Mouse (Mus musculus): ENCODE measurements around the gene Lrp6.

Lrp6 gene

DNA sequence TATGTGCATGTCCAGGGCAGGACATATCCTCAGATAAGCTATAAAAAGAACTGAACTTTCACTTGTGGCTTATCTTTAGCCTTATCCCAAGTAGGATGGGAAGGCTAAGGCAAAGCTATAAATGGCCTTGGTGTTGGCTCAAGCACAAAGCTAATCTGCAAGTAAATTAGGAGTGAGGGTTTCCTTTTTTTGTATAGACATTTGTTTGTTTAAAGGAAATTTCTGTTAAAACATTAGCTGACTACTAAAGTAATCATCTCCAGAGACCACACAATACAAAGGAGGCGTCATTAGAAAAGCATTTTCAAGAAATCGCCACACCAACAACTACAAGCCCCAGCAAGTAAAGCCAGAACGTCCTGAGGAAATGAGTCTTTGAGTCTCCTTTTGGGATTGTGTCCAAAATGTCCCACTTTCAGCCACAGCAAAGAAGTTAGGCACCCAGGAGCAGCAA lies 8.6 kb upstream of the Lrp6 start:
- DNase-seq (ENCODE audit: low read depth, low spot score), result no peak

DNA sequence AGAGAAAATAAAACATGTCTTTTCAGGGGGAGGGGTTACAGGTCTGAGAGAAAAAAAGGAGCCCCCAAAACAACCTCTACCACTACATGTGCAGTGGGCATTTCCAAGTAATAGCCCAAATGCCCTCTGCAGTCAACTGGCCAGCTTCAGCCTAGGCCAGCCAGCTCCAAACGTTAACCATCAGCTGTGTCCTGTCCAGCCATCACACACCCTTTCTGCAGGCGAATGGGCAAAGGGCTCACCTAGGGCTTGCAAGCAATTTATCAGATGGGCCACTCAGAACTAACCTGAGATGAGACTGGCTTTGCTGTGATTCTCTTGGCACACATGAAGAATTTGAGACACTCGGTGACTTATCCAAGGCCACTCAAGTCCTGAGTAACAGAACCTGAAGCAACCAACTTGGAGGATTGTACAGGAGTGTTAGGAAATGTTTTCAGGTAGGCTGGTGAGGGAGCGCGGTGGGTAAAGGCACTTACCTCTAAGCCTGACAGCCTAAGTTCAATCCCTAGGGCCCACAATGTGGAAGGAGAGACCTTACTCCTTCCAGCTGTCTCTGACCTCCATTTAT lies 1.3 kb upstream of the Lrp6 start:
- no peak for DNase-seq (ENCODE audit: low read depth, low spot score)

DNA sequence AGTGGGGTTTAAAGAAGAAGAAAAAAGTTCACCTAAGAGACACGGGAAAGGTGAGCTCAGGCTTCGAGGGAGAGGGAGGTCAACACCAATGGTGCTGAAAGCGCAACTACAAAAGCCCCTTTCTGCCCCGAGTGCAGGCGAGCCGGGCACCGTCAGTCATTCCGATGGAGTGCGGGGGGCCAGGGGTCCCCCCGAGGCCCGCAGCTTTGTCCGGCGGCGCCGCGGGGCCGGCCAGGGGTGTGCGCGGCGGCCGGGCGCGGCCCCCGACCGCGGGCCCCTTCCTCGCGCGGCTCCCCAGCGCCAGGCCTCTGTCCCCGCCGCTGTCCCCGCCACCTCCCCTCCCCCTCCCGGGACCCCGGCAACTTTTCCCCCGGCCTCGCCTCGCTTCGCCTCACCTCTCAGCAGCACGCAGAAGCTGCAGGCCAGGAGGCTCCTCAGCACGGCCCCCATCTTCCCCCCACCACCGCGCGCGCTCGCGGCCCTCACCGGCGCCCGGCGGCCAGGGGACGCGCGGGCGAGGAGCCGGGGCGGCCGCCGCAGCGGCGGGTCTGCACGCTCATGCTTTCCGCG lies 432 bp downstream of the Lrp6 start:
- no peak for DNase-seq (ENCODE audit: low read depth, low spot score)

DNA sequence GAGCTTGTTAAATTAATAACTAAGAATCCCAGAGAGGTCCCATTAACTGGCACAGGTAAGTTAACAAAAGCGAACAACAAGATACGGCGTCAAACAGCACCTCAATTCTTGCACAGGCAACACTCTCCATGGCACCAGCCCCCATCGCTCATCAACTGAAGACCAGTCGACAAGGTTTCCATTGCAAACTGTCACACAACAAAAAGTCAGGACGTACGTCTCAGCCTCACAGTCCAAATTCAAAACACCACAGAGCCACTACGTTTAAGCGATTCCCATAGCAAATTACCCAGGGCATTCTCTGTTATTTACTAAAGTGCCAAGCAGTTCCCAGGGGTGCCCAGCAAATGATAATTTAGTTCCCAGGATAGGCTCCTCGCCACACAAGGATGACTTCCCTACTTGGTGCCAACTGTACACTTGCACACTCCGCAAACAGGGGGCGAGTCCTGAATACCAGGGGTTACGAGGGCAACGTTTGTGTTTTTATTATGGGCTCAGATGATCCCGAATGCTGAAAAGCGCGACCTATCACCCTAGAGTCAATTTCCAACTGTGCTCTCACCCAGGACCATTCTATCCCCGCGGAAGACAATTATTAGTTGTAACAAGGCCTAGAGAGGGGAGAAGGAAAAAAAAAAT lies 1.0 kb downstream of the Lrp6 start:
- no peak for DNase-seq (ENCODE audit: low read depth, low spot score)

DNA sequence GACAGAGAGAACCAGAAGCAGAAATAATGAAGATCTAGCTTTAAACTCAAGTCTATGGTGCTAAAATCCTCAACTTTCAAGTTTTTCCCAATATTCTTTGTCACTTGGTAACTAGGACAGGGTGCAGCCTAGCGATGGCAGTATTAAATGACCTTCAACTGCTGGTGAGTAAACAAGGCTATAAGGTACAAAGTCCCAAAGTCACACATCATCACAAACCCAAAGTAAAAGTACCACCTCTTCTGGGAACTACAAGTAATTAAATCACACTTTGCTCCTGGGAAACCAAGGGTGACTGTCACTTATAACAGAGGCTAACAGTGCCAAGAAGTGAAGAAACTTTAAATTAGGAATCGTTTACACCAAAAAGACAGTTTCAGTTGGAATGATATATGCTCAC lies 2.2 kb downstream of the Lrp6 start:
- no peak for DNase-seq (ENCODE audit: low read depth, low spot score)

DNA sequence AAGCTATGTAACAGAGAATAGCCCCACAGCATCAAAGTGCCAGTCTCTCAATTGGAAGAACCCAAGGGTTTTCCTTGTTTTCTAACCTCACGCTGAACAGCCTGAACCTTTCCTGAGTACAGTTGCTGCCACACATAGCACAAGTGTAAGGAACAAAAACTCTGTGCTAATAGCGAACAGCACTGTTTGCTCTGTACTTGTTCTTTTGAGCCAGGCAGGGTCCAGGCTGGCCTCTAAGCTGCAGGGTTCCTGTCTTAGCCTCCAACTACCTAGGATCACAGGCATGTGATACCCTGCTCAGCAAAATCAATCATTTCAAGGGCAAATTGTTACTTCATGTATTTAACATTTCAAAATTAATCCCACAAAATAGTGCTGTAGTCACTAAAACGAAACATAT lies 7.1 kb downstream of the Lrp6 start:
- DNase-seq (ENCODE audit: low read depth, low spot score), result no peak

DNA sequence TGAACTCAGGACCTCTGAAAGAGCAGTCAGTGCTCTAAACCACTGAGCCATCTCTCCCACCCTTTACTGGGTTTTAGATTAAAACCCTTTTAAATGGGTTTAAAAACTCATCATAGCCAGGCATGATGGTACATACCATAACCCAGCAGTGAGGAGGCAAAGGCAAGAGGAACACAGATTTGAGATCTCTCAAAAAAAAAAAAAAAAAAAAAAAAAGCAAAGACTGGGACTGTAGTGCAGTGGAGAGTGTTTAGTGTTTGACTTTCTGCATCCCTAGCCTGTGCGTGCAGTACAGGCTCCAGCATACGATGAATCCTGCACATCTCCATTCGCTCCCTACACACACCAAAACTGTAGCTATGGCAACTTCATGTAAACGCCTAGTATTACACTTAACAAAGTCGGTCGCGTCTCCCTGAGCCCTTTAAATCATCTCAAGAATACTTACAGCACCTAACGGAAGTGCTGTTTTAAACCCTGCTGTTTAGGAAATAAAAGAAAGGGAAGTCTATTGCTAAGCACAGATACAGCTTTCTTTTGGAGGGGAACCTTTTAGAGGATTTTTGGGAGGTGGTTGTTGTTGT lies 8.1 kb downstream of the Lrp6 start:
- no peak for DNase-seq (ENCODE audit: low read depth, low spot score)

DNA sequence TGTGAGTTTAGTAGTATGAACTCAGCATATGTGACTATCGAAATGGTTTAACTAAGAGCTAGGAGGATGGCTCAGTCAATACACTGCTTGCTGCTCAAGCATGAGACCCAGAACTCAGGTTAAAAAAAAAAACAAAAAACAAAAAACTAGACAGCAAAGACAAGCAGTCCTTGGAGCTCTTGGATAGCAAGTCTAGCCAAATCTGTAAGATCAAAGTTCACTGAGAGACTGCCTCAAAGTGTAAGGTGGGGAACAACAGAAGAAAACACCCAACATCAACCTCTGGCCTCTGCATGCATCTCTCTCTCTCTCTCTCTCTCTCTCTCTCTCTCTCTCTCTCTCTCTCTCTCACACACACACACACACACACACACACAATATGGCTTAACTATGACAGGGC lies 9.7 kb downstream of the Lrp6 start:
- no peak for DNase-seq (ENCODE audit: low read depth, low spot score)

DNA sequence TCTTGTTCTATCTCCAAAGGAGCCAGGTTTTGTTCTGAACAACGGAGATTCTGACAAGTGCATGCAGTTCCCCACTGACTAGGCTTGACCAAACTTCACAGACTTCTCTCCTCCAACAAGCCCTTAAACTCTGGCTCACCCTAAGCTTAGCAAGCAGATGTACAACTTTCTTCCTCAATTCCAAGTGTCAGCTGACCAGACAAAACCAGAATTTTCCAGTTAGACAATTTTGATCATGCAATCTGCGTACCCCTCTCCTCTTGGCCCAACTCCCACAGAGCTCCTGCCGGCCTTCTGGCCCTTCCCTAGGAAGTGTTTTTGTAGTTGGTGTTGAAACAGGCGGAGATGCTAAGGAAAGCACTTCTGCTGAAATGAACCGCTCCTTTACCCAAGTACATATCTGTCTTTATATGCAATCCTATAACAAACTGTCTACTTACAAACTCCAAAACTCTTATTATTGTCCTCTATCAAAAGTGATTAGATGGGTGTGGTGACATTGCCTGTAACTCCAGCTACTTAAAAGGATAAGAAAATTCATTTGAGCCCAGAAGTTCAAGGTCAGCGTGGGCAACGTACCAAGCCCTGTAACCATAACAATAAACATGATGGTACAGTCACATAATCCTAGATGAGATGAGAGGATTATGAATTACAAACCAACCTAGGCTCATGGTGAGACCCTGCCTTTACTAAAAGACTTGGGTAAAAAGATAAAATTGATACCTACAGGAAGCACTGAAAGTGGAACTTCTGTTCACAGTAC lies 10.4 kb downstream of the Lrp6 start:
- DNase-seq (ENCODE audit: low read depth, low spot score), result no peak

DNA sequence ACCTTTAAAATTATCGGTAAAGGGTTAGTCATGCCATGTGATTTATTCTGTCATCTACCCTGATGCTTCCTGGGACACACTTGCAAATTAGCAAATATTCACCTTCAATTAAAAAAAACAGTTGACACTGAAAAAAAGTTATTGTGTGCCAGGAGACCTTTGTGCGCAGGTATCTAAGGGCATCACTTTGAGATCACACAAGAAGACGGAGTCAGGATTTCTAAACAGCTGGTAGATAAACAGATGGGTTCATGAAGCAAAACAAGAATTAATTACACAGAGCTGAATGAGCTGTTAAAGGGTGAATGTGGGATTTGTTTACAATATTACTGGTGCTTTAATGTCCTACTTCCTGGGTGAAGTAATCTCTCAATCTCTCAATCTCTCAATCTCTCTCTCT lies 11.6 kb downstream of the Lrp6 start:
- no peak for DNase-seq (ENCODE audit: low read depth, low spot score)

DNA sequence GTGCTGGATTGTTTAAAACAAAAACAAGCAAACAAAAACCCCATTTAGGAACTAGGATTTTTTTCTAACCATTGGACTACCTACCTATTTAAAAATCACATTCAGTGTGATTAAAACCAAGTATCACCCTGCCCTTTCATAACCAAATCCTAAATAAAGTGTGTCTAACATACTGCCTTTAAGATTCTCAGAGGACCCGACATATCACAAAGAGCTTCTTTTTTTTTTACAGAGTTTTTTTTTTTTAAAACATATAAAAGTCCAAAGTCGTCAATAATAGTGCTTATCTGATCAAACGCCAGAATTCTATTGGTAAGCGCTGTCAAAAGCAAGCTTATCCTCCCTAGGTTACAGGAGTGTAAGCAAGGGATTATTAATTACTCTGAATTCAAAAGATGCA lies 12.5 kb downstream of the Lrp6 start:
- no peak for DNase-seq (ENCODE audit: low read depth, low spot score)

DNA sequence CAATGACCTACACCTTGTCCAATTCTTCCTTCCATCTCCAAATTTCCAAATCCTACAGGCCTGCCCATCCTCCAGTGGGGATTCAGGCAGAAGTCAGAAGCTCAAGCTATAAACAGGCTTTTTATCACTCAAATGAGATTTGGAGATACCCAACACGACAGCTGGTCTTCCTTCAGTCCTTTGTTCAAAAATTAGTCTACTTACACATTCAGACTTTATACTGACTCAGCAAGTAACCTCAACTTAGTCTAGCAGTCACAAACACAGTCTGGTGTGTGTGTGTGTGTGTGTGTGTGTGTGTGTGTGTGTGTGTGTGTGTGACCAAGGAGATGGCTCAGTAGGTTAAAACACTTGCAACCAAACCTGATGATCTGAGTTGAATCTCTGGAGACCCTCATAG lies 15.8 kb downstream of the Lrp6 start:
- no peak for DNase-seq (ENCODE audit: low read depth, low spot score)

DNA sequence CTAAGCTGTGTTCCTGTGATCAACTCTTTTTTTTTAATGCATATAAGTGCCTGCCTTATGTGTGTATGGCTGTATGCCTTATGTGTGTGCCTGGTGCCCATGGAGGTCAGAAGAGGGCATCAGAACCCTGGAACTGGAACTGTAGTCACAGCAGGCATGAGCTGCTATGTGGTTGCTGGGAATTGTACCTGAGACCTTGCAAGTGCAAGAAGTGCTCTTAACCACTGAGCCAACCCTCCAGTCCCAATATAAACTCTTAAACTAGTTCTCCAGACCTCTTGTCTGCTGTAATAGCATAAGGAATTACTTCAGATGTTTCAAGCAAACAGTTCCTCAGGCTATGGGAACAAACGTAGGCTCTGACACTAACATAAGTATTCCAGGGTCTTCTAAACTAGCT lies 16.4 kb downstream of the Lrp6 start:
- DNase-seq (ENCODE audit: low read depth, low spot score), result no peak

DNA sequence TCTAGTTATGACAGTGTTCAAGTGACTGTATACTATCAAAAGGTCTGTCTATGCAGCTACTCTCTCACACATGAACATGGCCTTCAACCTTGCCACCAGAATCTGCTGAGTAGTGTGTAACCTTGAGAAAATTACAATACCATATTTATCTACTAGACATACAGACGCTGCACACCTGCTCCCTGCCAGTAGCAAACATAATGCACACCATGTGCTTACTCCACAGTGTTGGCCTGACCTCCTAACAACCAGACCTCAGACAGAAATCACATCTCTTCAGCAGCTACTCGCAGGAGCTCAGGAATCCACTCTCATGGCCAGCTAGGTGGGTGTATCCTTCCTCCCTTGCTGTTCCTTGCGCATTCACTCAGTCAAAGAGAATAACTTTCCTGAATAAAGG lies 21.9 kb downstream of the Lrp6 start:
- no peak for DNase-seq (ENCODE audit: low read depth, low spot score)

DNA sequence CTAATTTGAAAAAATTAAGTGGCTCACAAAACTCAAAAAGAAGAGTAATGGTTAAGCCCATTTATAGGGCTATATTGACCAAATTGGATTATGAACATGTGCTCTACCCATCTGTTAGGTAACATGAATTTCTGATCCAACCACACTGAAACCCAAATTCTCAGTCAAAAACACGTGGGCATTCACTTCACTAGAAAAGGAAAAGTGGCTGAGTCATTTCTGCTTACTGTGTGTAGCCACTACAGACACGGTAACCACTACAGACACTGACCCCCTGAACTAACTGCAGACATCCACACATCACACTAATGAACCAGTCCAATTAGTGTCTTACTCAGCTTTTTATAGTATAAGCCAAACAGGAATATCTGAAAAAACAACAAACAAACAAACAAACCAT lies 22.7 kb downstream of the Lrp6 start:
- DNase-seq (ENCODE audit: low read depth, low spot score), result no peak

DNA sequence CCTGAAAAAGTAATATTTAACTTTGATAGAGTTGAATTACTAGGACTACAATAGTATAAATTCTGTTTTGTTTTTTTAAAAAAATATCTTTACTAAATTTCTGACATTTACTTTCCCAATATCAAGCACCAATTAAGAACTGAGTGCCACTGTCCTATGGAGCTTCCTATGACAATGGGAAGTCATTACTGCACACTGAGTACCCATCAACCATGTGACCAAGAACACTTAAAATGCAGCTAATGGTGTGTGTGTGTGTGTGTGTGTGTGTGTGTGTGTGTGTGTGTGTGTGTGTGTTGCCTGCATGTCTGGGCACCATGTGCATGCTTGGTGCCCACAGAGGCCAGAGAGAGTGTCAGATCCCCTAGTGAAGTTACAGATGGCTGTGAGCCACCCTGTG lies 23.2 kb downstream of the Lrp6 start:
- DNase-seq (ENCODE audit: low read depth, low spot score), result no peak

DNA sequence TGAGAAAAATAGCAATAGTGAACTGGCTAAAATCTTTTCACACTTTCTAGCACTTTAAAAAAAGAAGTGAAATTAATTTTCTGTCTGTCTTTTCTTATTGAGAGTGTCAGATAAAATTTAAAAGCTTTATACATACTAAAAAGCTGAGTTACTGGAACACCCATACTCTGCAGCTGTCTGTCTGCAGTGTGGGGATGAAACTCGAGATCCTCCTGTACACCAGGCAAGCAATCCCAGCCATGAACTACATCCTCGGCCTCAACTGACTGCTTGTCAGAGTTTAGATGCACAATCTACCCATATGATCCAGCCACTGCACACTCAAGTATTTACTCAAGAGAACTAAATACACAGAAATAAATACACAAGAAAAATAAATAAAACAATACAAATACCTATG lies 24.4 kb downstream of the Lrp6 start:
- no peak for DNase-seq (ENCODE audit: low read depth, low spot score)

DNA sequence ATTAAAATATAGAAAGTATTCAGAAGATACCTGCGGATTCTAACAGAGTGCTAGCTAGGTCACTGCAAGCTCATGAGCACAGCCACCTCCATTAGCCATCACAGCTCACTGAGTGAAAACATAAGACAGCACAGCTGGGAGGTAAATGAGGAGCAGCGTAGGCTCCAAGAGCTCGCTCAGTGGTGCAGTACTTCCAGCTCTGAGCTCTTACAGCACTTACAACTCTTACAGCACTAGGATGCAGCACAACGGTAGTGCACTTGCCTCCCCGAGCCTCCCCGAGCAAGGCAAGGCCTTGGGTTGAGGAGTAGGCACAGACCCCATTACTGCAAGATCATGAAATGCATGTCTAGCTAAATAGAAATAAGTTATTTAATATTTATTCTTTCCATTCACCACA lies 26.6 kb downstream of the Lrp6 start:
- no peak for DNase-seq (ENCODE audit: low read depth, low spot score)

DNA sequence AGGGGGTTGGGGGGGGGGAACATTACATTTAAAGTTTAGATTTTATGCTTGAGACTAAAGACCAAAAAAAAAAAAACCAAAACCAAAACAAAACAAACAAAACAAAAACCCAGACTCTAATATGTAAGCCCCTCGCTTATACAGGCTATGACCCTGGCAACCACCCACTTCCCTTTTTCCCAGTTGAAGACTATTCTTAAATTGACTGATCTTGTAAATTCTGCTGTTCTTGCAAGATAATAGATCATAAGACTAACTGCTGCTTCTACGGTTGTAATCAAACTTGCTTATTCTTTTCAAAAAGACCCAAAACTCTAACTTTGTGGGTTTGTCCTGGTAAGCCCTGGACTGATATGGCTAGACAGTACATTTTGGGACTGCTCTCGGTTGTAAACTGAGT lies 27.3 kb downstream of the Lrp6 start:
- no peak for DNase-seq (ENCODE audit: low read depth, low spot score)

DNA sequence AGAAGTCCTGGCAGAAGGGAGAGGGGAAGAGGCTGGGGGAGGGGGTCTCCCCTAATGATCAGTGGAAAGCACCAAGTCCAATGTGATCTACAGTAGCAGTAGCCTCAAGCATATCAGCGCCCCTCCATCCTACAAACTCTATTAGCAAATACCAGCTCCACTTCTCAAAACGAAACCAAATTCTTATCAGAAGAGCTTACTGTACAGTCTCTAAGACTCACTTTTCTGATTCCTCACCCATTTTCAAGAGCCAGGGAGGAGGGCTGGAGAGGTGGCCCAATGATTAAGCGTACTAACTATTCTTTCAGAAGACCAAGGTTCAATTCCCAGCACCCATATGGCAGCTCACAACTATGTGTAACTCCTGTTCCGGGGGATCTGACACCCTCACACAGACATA lies 28.0 kb downstream of the Lrp6 start:
- DNase-seq (ENCODE audit: low read depth, low spot score), result no peak

DNA sequence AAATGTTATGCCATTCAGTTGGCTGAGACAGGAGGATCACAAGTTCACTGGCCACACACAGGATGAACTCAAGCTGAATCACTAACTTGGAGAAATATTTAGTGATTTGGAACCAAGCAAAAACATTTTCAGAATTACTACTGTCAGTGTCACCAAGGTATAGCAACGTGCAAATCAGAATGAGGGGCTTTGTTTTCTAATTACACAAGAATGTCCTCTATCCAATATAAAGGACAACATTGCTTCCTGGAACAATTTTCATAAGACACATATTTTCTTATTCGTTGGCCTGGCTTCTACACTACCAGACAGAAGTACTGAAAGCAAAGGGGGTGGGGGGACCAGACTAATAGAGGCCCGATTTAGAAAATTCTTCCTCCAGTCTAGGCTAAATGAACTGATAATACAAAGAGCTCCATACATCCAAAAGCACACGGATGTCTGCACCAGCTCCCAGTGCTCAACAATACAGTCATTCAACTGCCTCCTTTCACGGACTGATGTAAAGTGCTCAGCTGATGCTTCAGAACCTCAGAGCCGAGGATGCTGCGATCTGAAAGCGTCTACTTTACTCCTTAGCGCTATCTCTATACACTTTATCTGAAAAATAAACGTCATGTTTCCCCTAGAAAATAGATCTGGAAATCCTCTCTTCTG lies 29.2 kb downstream of the Lrp6 start:
- DNase-seq (ENCODE audit: low read depth, low spot score), result no peak

DNA sequence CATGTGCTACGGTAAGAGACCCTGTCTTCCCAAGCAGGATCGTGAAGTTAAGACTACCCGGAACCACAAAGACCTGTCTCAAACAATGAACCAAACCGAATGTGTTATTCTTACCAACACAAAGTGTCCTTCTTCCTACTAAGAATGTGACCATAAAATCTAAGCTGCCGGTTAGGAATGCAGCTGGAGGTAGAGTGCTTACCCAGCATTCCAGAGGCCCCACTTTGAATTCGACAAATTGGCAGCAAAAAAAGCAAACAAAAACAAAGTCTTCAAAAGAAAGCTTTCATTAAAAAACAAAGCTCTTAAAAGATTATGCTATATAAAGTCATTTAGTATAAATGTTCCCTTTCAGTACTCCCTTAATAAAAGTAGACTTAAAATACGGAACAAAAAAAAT lies 31.6 kb downstream of the Lrp6 start:
- no peak for DNase-seq (ENCODE audit: low read depth, low spot score)

Data from telencephalon, adult 2 months (tissue).